Mouse (Mus musculus): ENCODE measurements around the gene Cd248.
A peak's percentile ranks its signal among the peaks of the same experiment; 100 is the strongest.

- peak; percentile 13; the same call in 1 of the 2 replicates for TF ChIP-seq POLR2A (IDR thresholded peaks at IDR 0.05; ENCODE audit: extremely low read depth, insufficient read depth, low read length)
- TF ChIP-seq CTCF (IDR thresholded peaks at IDR 0.05; ENCODE audit: extremely low read depth, insufficient read depth, low read length): peak; percentile 73
Measured at GRCm38 (mm10) chr19:5094243-5094632, 26.4 kb downstream of the Cd248 start.
